In the genomic region with DNA sequence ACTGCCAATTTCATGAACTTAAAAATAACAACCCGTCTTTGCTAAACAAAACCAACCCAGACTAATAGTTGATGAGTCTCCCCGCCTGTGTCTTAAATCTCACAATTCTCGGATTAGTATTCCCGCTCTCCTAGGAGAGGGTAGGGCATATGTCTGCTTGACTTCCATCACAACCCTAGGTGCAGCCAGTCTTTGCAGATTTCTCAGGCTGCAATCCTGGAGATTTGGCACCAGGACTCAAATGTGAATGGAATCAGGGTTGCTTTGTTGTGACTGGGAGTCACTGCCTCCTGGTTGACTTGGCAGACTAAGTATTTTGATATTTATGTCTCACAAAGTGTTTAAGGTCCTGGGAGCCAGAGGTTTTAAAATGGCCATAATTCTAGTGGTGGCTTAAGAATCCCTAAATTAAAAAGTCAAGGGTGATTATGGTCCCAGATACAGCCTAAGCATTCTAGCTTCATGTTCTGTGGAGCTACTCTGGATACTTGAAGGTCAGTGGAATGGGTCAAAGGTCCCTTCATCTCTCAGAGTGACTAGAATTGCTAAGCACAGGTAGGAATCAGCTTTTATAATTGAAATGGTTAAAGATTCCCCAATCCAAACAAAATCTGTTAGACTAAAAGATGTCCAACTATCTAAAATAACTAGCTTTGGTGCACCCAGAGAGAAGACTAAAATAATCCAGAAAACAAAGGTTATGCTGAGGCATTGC, we compare ENCODE assay signal across 13 mouse cellular contexts. TPM values are rescaled to one million over a fixed set of nuclear protein-coding genes. Genes with fewer than 3 reads are reported as not detected.
DNase-seq lines count a peak whose midpoint lies in the region; ATAC-seq and TF ChIP-seq lines count a peak whose summit lies in the region.
"Had no signal": no experiment of that assay in that cellular context is flagged by ENCODE, and none has a peak within 500 bp of the region (broad histone marks: within the 10 kb centered on the region; RNA-seq: fewer than 3 reads in every experiment).

No protein-coding gene starts in this region.

- no peak for TF ChIP-seq EP300 in heart, adult 2 months (IDR thresholded peaks at IDR 0.05; ENCODE audit: insufficient read depth, low read depth, low read length)

- peak overlapping the region; percentile 64 for H3K27ac ChIP-seq in heart, adult 2 months
- H3K27ac ChIP-seq in kidney, embryonic 14.5 days (ENCODE audit: low read depth, low read length), result peak overlapping the region; percentile 38; the same call in 1 of the 2 replicates
- peak overlapping the region; percentile 78 for H3K27ac ChIP-seq in small intestine, adult 2 months (ENCODE audit: insufficient read depth, low read depth, low read length)
- H3K27ac ChIP-seq: forebrain, embryonic 13.5 days; hindbrain, embryonic 12.5 days; midbrain, embryonic 15.5 days had no signal

- DNase-seq in heart, adult 2 months, result no peak
- no peak for DNase-seq in heart, postnatal 36 days
- DNase-seq in kidney, adult 11 months, result no peak
- DNase-seq: adrenal gland, adult 2 months had no signal

- H3K4me2 ChIP-seq in kidney, embryonic 14.5 days (replicated peaks; ENCODE audit: low read depth, low read length), result no peak overlapping the region
- H3K4me2 ChIP-seq: forebrain, embryonic 13.5 days; hindbrain, embryonic 12.5 days; midbrain, embryonic 15.5 days had no signal

- H3K36me3 ChIP-seq in heart, adult 2 months (ENCODE audit: control insufficient read depth, insufficient read depth, low read length), result peaks cover 4% of the 10 kb centered on the region
- no peaks in the 10 kb centered on the region for H3K36me3 ChIP-seq in kidney, embryonic 14.5 days (ENCODE audit: control insufficient read depth, insufficient read depth, low read length)
- no peaks in the 10 kb centered on the region for H3K36me3 ChIP-seq in megakaryocyte, embryonic 14.5 days (replicated peaks; ENCODE audit: low read length)
- H3K36me3 ChIP-seq in small intestine, adult 2 months (ENCODE audit: control insufficient read depth, insufficient read depth, low read length), result no peaks in the 10 kb centered on the region
- H3K36me3 ChIP-seq: hindbrain, embryonic 12.5 days; liver, embryonic 12.5 days; midbrain, embryonic 15.5 days had no signal

- WGBS in heart, adult 2 months, result 57% methylated on average over 4 of the region's 4 CpGs
- 51% methylated on average over 4 of the region's 4 CpGs for whole genome bisulfite sequencing in kidney, embryonic 14.5 days
- WGBS in small intestine, adult 2 months, result 60% methylated on average over 4 of the region's 4 CpGs

- no peak for TF ChIP-seq CTCF in heart, adult 2 months (IDR thresholded peaks at IDR 0.05)
- no peak for TF ChIP-seq CTCF in small intestine, adult 2 months (IDR thresholded peaks at IDR 0.05; ENCODE audit: extremely low read depth, insufficient read length, insufficient replicate concordance, low read depth, low read length)

- peaks cover 13% of the 10 kb centered on the region for H3K4me1 ChIP-seq in heart, adult 2 months (ENCODE audit: control insufficient read depth, insufficient read depth, low read length)
- H3K4me1 ChIP-seq in kidney, embryonic 14.5 days (ENCODE audit: control insufficient read depth, insufficient read depth, low read length), result peaks cover 31% of the 10 kb centered on the region
- peaks cover 46% of the 10 kb centered on the region for H3K4me1 ChIP-seq in megakaryocyte, embryonic 14.5 days
- peaks cover 11% of the 10 kb centered on the region for H3K4me1 ChIP-seq in small intestine, adult 2 months (ENCODE audit: control insufficient read depth, insufficient read depth, insufficient read length, low read length)

- intact Hi-C loops in heart, adult 2 months (cut with DNase I), result loop anchor here (1.0 to 10.0 kb wide), 6 partner anchors 47 to 395 kb away; a partner anchor contains a TSS
- intact Hi-C loops in heart, postnatal 36 days (cut with DNase I), result loop anchor here (1.0 to 5.0 kb wide), 5 partner anchors 92 to 402 kb away; a partner anchor contains a TSS

- H3K79me2 ChIP-seq in heart, adult 2 months (replicated peaks; ENCODE audit: control insufficient read depth, insufficient read depth, low read length), result no peaks in the 10 kb centered on the region

- H3K4me3 ChIP-seq in heart, adult 2 months, result no peak overlapping the region
- H3K4me3 ChIP-seq in kidney, embryonic 14.5 days (ENCODE audit: low read length), result no peak overlapping the region
- peak overlapping the region; percentile 50 for H3K4me3 ChIP-seq in megakaryocyte, embryonic 14.5 days (replicated peaks)
- no peak overlapping the region for H3K4me3 ChIP-seq in small intestine, adult 2 months (ENCODE audit: low read depth, low read length)
- H3K4me3 ChIP-seq: forebrain, embryonic 13.5 days; hindbrain, embryonic 12.5 days; liver, embryonic 12.5 days; midbrain, embryonic 15.5 days had no signal

- no peak for ATAC-seq in kidney, embryonic 14.5 days (ENCODE audit: low FRiP score, low TSS enrichment)
- no peak for ATAC-seq in megakaryocyte, adult 5-6 weeks (ENCODE audit: poor library complexity, severe bottlenecking)
- no peak for ATAC-seq in inflammation-experienced regulatory T-cells, adult 6 months
- ATAC-seq: forebrain, embryonic 13.5 days; liver, embryonic 12.5 days; midbrain, embryonic 15.5 days had no signal

- no peaks in the 10 kb centered on the region for H3K27me3 ChIP-seq in heart, adult 2 months (ENCODE audit: control insufficient read depth, insufficient read depth, low read length)
- no peaks in the 10 kb centered on the region for H3K27me3 ChIP-seq in kidney, embryonic 14.5 days (ENCODE audit: control insufficient read depth, insufficient read depth, low read length)
- H3K27me3 ChIP-seq in megakaryocyte, embryonic 14.5 days (replicated peaks), result no peaks in the 10 kb centered on the region
- H3K27me3 ChIP-seq in small intestine, adult 2 months (ENCODE audit: control insufficient read depth, insufficient read depth, low read length), result no peaks in the 10 kb centered on the region
- H3K27me3 ChIP-seq: forebrain, embryonic 13.5 days; hindbrain, embryonic 12.5 days; liver, embryonic 12.5 days; midbrain, embryonic 15.5 days had no signal

- no peak overlapping the region for H3K9ac ChIP-seq in heart, adult 2 months (ENCODE audit: low read depth, low read length)
- H3K9ac ChIP-seq in kidney, embryonic 14.5 days (ENCODE audit: low read depth, low read length), result no peak overlapping the region
- H3K9ac ChIP-seq: forebrain, embryonic 13.5 days; hindbrain, embryonic 12.5 days; liver, embryonic 12.5 days; midbrain, embryonic 15.5 days had no signal

- no peaks in the 10 kb centered on the region for H3K9me3 ChIP-seq in kidney, embryonic 14.5 days (ENCODE audit: control insufficient read depth, low read length)
- H3K9me3 ChIP-seq in megakaryocyte, embryonic 14.5 days, result no peaks in the 10 kb centered on the region
- H3K9me3 ChIP-seq: forebrain, embryonic 13.5 days; hindbrain, embryonic 12.5 days; liver, embryonic 12.5 days; midbrain, embryonic 15.5 days had no signal

- TF ChIP-seq POLR2A in heart, adult 2 months (IDR thresholded peaks at IDR 0.05; ENCODE audit: insufficient read depth, low read depth, low read length), result no peak
- TF ChIP-seq POLR2A in small intestine, adult 2 months (IDR thresholded peaks at IDR 0.05; ENCODE audit: low read depth, low read length), result no peak

RNA-seq across cellular contexts. Expression of a gene that starts 1.6 kb away (rescaled TPM):
- total RNA-seq in heart, adult 2 months (2021), result 10 to 100 TPM; 16.4 to 17.6 TPM
- polyA plus RNA-seq in heart, adult 2 months (2012; rRNA removed), result 15.9 and 20.8 TPM in 2 replicates
- 10 to 100 TPM; 19.6 to 19.9 TPM for total RNA-seq in heart, postnatal 36 days (2021)
- 7.8 and 12.1 TPM in 2 replicates for polyA plus RNA-seq in kidney, embryonic 14.5 days (2014; fragmentation: Nextera tagmentation; extraction: Ambion mirVana)
- 1.1 and 2.2 TPM in 2 replicates for polyA plus RNA-seq in megakaryocyte, embryonic 14.5 days (2012; ENCODE audit: insufficient read depth, low replicate concordance)
- total RNA-seq in megakaryocyte, adult 5-6 weeks (2015), result 21.6 and 27.8 TPM in 2 replicates
- total RNA-seq in megakaryocyte, adult 5-6 weeks (2017), result 22.6 and 23.0 TPM in 2 replicates
- polyA plus RNA-seq in small intestine, adult 2 months (2012; rRNA removed), result 4.3 and 12.1 TPM in 2 replicates
- under 1 TPM in 1 of 3 experiments, not detected in 2; 0.25 TPM for polyA plus RNA-seq in inflammation-experienced regulatory T-cells, adult 6 months (2017; shearing (Covaris generic))
